Mouse (Mus musculus): ENCODE data around the gene Cavin1. TPM values are rescaled to one million over a fixed set of nuclear protein-coding genes. Genes with fewer than 3 reads are reported as not detected.

Gene Cavin1
- total RNA-seq, 2 experiments from 2014 or later, result 22.6 to 22.8 TPM

GRCm38 (mm10) chr11:100982087-100982486 is 11.4 kb upstream of the Cavin1 start:
- intact Hi-C loops (cut with DNase I), result loop anchor here (5.0 kb wide), 1 partner anchor 85 kb away; no protein-coding TSS in a partner anchor
- DNase-seq, result no peak

DNA sequence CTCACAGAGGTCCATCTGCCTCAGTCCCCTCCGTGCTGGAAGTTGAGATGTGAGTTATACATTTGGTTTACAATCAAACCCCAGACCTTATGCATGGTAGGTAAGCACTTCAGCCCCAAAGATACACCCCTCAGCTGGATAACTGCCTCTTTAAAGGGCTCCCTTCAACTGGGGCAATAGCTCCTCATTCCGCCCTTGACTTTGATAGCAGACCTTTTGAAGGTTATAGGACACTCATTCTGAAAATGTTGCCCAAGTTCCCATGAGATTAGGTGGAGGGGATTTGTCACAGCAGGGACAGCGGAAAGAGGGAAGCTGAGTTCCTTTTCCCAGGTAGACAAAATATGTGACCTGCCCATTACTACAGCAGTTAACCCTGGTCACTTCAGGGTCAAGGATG is 10.5 kb upstream of the Cavin1 start:
- intact Hi-C loops (cut with DNase I), result loop anchor here (5.0 kb wide), 1 partner anchor 86 kb away; no protein-coding TSS in a partner anchor
- DNase-seq, result no peak

DNA sequence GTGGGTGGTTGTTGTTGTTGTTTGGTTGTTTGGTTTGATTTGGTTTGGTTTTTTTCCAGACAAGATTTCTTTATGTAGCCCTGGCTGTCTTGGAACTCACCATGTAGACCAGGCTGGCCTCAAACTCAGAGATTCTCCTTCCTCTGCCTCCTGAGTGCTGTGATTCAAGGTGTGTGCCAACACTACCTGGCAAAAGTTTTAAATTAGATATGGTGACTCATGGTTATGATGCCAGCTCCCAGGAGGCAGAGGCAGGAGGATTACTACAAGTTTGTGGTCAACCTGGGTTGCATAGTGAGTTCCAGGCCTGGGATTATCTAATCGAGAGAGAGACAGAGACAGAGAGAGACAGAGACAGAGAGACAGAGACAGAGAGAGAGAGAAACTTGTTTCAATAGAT is 9.8 kb upstream of the Cavin1 start:
- intact Hi-C loops (cut with DNase I), result loop anchor here (5.0 kb wide), 1 partner anchor 87 kb away; no protein-coding TSS in a partner anchor
- no peak for DNase-seq

DNA sequence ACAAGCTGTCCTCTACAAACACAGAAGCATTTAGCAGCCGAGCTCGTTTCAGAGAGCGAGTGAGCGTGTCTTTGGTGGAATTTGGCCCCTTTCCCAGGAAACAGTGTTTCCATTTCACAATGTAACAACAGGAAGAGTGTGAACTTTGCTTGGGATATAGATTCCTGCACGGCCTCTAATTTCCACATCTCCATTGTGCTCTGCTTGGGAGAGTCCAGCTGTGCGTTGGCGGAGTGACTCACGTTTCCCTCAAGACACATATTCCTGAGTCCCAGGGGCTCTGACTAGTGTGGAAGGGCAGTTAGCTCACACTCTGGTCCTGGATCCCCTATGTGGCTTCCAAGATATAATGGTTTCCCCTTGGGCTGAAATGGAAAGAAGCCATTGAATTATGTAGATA is 9.2 kb upstream of the Cavin1 start:
- intact Hi-C loops (cut with DNase I), result loop anchor here (5.0 kb wide), 1 partner anchor 87 kb away; no protein-coding TSS in a partner anchor
- no peak for DNase-seq

DNA sequence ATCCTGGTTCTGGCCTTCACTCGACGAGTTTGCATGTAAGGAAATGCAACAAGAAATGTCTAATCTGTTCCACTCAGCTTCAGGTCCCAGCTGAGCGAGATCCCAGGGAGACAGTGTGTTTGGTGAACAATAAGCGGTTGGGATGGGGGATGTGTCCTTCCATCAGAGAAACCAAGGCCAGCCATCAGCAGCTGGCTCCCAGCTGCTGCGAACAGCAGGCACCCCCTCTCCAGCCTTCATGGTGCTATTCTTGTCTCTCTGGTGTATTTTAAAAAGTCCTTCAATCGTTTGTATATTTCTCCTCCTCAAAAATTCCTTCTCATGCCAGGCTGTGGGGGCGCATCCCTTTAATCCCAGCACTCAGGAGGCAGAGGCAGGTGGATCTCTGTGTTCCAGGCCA is 4.6 kb upstream of the Cavin1 start:
- intact Hi-C loops (cut with DNase I), result no loop called here
- DNase-seq, result no peak

DNA sequence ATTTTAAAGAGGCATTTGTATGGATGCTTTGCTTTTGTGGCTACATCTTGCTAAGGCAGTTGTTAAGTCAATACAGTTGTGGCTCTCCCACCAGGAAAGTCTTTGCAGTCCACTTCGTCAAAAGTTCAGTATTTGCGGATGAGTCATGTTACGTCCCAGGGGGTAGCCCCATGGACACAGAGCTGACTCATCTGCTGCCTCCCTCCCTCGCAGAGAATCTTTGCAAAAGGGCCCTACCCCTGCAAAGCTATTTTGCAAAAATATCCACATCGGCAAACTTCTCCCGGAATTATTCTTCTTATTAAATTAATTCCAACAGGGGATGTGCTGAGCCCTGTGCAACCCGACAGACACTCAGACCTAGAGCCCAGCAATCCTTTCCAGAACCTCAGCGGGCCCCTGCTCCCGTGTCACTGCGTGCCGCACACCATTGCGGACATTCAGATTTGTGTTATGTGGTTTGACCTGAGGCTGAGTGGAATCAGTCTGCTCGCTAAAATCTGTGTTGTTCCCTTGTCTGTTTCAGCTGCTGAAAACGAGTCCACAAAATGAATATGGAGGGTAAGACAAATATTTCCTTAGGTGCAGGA is 3.8 kb upstream of the Cavin1 start:
- DNase-seq, result no peak
- intact Hi-C loops (cut with DNase I), result no loop called here

GRCm38 (mm10) chr11:100973245-100973644 is 2.6 kb upstream of the Cavin1 start:
- DNase-seq, result no peak
- intact Hi-C loops (cut with DNase I), result no loop called here

- intact Hi-C loops (cut with DNase I), result no loop called here
- DNase-seq, result no peak
These were observed 768 bp upstream of the Cavin1 start for GRCm38 (mm10) chr11:100971455-100971854.

- intact Hi-C loops (cut with DNase I), result no loop called here
- no peak for DNase-seq
These were observed 737 bp downstream of the Cavin1 start for GRCm38 (mm10) chr11:100969744-100970556.

DNA sequence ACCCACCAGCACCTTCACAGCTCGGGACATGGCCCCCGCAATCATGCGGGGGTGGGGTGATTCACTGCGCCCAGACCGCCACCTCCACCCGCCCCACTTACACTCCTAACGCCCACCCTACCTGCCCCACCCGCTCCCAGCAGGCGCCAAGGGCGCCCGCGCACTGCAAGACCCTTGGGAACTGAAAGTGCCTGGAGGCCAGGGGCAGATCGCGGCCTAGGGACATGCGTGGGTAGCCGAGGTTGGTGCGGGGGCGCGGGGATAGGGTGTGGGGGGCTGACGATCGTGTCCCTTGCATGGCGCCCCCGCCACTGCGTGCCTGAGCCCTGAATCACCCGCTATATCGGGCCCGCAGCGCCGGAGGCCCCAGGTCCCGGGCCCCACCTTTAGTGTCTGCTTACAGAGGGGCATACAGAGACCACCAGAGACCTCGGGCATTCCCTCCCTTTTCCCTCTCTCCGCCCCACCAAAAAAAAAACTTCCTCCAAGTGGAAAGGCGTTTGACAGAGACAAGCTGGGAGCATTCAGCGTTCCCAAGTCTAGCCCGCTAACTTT is 1.4 kb downstream of the Cavin1 start:
- intact Hi-C loops (cut with DNase I), result no loop called here

DNA sequence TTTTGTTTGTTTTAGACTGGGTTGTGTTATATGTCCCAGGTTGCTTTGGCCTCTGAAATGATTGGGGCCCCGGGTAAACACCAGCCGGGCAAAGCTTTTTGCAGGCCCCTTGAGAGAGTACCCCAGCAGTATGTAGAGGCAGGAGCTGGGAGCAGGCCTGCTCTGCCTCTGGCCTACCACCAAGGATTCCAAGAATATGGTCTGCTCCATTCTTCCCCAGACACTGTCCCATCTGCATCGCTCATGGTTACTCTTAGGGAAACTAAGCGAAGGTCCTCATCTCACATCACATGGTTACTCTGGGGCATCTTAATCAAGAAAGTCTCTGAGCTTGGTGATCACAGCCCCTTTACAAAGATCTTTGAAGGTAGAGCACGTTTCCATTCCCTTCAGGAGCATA is 2.2 kb downstream of the Cavin1 start:
- no peak for DNase-seq
- intact Hi-C loops (cut with DNase I), result no loop called here

More for the DNA sequence above, 1.4 kb downstream of the Cavin1 start:
- DNase-seq, result no peak

DNA sequence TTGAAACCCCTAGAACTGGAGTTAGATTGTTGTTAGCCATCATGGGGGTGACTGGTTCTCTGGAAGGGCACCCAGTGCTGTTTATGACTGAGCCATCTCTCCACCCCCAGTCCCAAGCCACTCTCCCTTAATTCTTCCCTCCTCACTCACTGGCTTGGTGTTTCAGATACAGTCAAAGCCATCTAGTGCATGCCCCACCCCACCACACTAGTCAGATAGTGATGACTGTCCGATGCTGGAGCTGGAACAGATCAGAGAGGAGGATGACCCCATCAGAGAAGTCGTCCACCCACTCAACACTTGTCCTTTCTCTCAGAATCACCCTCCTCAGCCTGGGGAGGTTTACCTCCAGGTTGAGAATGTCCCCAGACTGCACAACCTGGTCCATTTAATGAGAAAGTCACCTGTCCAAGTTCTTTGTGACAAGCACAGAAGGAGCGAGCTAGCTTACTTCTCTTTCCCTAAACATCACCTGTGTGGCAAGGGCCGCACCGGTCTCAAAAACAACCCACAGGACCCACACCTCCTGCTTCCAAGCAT is 2.7 kb downstream of the Cavin1 start:
- intact Hi-C loops (cut with DNase I), result no loop called here
- no peak for DNase-seq

DNA sequence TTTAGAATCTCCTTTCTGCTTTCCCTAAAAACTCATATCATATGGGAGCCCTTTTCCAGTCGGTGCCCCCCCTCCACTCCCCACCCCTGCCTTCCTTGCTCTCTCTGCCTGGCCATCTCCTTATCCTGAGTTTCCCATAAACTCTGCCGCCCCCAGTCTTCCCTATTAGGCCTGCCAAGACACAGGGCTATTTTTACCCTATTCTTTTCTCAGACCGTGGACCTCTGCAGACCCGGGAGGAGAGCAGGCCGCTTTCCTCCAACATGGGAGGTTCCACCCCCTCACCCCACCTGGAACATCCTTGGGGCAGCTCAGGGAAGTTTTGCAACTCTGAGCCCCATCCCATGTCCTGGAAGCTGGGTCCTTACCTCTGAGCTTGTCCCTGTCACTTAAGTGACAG is 3.3 kb downstream of the Cavin1 start:
- DNase-seq, result no peak
- intact Hi-C loops (cut with DNase I), result no loop called here

DNA sequence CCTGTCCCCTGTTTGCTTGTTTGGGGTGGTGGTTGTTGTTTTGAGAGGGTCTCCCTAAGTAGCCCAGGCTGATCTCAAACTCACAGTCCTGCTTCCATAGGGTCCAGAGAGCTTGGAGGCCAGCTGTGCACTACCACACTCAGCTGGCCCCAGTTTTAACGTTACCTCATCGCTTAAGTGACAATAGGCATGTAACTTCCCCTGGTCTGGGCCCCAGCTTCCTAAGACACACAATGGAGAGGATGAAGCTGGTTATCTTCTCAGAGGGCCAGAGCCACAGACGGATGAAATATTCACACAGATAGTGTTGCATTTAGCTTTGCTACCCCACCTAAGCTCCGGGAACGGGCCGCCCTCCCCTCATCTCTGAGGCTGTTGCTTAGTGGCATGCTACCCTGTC is 4.9 kb downstream of the Cavin1 start:
- no peak for DNase-seq
- intact Hi-C loops (cut with DNase I), result no loop called here

DNA sequence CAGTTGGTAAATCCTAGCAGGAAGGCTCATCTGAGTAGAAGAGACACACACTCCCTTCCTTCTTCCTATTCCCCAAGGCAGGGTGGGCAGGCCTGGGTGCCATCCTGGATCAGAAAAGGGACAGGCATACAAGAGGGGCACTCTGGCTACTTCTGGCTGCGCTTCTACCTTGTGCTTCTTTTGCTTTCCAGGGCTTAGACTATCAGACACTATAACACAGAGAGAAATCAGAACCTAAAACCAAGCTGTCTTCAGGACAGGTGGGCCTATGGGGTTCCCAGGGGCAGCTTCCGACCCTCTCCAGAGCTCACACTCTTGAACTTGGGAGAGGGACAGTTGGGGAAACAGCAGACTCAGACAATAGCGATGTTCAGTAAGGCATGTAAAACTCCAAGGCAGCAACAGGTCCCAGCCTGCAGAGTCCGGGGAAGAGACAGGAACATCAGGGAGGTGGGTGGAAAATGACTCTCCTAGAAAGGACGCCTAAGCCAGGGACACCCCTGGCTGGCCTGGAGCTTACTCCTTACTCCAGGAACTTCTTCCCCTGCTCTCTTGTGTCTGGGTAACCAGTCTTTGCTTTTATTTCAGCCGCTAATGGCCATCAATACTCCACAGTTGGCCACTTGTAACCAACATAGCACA is 5.7 kb downstream of the Cavin1 start:
- DNase-seq, result no peak
- intact Hi-C loops (cut with DNase I), result no loop called here

- intact Hi-C loops (cut with DNase I), result no loop called here
These were observed 6.5 kb downstream of the Cavin1 start for GRCm38 (mm10) chr11:100964180-100964579.

DNA sequence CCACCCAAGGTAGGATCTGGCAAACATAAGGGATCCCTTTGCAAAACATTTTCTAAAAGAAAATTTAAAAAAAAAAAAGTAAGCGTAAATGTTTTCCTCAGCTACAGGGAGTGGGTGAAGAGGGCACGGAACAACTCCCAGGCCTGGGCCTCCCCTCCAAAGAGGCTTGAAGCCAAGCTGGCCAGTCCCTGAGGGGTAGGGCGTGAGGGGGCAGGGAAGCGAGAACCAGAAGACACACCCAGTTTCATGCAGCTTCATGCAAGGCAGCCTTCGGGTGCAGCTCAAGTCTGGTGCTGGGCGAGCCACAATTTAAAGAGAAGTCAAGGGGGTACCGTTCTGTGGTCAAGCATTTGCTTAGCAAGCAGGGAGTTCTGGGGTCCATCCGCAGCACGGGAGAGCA is 7.0 kb downstream of the Cavin1 start:
- DNase-seq, result no peak
- intact Hi-C loops (cut with DNase I), result no loop called here

More at GRCm38 (mm10) chr11:100964180-100964579, 6.5 kb downstream of the Cavin1 start:
- DNase-seq, result no peak

DNA sequence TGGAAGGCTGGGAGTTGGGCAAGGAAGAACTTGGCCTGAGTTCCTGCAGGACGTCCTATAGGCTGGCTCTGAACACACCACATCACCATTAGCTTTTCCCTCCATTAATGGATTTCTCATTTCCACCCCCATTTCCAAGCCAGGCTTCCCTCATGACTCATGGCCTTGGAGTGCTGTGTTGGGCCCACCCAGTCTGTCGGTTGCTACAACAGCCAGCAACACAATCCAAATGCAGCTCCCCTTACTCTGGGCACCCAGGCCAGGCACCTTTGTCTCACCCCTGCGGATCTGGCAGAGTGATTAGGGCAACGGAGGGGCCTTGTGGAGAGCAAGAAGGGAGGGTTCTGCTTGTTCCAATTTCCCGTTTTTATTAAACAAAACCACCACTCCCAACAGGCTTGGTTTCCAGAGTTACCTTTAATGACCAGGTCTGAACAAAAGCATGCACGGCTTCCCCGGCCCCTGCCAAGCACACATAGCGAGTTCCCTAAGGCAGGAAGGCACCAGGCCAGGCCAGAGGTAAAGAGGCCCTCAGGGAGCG is 8.2 kb downstream of the Cavin1 start:
- no peak for DNase-seq
- intact Hi-C loops (cut with DNase I), result no loop called here

- intact Hi-C loops (cut with DNase I), result loop anchor here (2.0 kb wide), 1 partner anchor 390 kb away; no protein-coding TSS in a partner anchor
- DNase-seq, result peak; percentile 62
These were observed 10.1 kb downstream of the Cavin1 start for GRCm38 (mm10) chr11:100960540-100960939.

DNA sequence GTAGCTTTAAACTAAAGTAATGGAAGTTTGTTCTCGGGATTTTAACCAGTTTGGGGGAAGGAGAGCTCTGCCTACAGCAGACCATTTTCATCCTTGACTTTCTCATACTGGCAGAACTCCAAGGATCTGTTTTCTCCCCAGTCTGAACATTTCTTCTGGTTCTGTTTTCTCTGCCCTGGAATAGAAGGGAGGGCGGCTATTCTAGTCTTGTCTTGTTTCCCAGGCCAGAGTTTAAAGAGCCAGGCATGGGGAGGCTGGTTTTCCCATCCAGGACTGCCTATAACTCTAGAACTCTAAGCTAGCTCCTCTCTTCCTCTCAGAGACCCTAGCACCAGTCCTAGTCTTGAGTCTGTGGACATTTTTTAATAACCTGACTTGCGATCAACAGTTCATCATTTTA is 10.9 kb downstream of the Cavin1 start:
- intact Hi-C loops (cut with DNase I), result loop anchor here (2.0 to 10.0 kb wide), 4 partner anchors 67 to 389 kb away; partner anchors contain the start of genes Hspb9 and Kat2a
- DNase-seq, result no peak

- intact Hi-C loops (cut with DNase I), result loop anchor here (2.0 to 10.0 kb wide), 3 partner anchors 67 to 247 kb away; partner anchors contain the start of genes Hspb9 and Kat2a
- peak; percentile 75 for DNase-seq
These were observed 11.2 kb downstream of the Cavin1 start for GRCm38 (mm10) chr11:100959464-100959810.

Measured in left cerebral cortex, postnatal 4 days (tissue).